Mouse (Mus musculus): ENCODE measurements around the gene Chsy1. TPM values are rescaled to one million over a fixed set of nuclear protein-coding genes. Genes with fewer than 3 reads are reported as not detected.

The Chsy1 gene
- polyA plus RNA-seq, 1 experiment = 10.4 TPM

DNA sequence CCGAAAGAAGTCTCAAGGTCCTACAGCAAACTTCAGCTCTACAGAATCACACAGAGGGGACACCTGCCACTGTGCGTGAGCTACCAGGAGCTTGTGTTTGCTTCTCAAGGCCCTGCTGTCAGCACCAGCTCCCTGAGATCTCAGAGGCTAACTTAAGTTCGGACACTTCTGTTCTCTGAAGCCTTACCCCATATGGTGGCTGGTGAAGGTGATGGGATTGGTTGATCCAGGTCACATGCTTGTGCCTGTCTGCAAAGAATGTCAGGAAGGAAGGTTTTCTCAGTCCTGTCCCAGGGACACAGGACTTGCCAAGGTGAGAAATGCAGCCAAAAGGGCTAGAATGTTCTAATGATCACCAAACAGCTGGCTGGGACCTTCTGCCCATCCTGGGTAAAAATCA lies 91.1 kb downstream of the Chsy1 start:
- no peak for DNase-seq (ENCODE audit: extremely low spot score in 1 of 2, low spot score in 1 of 2)

- DNase-seq (ENCODE audit: extremely low spot score in 1 of 2, low spot score in 1 of 2) = no peak
Measured at GRCm38 (mm10) chr7:66200791-66201450, 91.6 kb downstream of the Chsy1 start.

DNA sequence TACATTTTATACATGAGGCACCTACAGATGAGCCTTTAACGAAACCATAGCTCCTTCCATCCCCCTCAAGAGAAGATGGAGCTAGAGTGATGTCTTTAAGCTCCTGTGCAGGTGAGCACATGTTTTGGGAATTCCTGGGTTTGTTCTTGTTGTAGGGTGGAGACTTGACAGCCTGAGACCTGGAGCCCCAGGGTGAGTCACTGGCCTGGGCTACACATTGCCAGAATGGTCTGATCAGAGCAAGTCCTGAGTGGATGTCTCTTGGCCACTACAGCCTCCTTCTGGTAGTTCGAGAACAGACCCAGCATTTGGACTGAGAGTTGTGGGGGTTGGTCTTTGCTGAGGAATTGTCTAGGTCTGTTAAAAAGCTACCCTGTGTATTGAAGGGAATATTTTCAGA lies 92.3 kb downstream of the Chsy1 start:
- DNase-seq (ENCODE audit: extremely low spot score in 1 of 2, low spot score in 1 of 2) = no peak

GRCm38 (mm10) chr7:66209920-66210319 lies 100.6 kb downstream of the Chsy1 start:
- no peak for DNase-seq (ENCODE audit: extremely low spot score in 1 of 2, low spot score in 1 of 2)

DNA sequence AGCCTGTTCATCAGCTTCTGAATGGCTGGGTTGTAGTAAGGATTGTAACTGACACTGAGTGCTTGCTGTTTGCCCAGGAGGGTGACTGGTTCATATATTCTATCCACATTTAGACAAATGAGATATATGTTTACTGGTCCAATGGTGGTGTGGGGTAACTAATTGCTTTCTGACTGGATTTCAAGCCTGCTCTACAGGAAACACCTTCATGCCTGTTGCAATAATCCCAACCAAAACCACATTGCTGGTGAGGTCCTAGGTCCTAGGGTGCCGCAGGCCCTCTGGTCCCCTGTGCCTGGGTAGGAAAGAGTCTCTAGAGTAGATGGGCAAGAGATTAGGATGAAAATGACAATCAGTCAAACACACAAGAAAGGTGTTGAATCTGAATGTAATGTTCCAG lies 103.6 kb downstream of the Chsy1 start:
- DNase-seq (ENCODE audit: extremely low spot score in 1 of 2, low spot score in 1 of 2) = no peak

- DNase-seq (ENCODE audit: extremely low spot score in 1 of 2, low spot score in 1 of 2) = no peak
Measured at GRCm38 (mm10) chr7:66214477-66214876, 105.2 kb downstream of the Chsy1 start.

DNA sequence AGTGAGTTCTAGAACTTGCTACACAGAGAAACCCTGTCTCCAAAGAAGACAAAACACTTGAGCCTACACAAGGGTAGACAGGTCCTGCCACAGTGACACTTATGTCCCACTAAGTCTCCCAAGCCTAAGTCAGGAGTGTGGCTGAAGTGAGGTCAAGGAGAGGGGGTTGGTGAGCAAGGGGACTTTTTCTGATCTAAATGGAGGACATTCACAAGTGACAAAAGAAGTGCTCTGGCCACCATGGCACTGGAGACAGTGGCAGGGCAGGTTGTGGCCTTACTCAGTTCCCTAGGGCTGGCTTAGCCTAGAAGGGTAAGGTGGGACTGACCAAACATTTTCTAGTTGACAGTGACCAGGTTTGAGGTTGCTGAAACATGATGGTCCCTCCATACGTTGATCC lies 106.6 kb downstream of the Chsy1 start:
- DNase-seq (ENCODE audit: extremely low spot score in 1 of 2, low spot score in 1 of 2) = no peak

GRCm38 (mm10) chr7:66217011-66217410 lies 107.7 kb downstream of the Chsy1 start:
- no peak for DNase-seq (ENCODE audit: extremely low spot score in 1 of 2, low spot score in 1 of 2)

DNA sequence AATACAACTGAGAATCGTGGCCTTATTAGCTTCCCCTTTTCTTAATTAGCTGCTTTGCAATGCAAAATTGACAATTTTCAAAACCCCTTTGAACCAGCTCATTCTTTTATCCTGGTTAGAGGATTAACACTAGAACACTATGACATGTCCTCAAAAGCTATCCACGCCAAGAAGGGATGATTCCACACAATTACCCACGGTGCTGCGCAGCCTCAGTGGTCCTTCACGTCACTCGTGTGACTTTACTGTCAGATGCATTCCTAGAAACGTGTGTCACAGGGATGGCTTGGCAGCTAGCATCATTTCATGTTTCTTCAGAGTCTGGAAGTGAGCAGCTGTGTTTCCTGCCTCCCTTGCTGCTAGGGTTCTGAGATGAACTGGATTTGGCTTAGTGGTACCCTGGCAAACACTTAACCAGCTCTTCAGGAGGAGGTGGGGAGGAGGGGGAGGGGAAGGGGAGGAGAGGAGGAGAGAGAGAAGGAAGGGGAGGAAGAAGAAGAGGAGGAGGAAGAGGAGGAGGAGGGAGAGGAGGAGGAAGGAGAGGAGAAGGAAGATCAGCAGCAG lies 108.3 kb downstream of the Chsy1 start:
- no peak for DNase-seq (ENCODE audit: extremely low spot score in 1 of 2, low spot score in 1 of 2)

DNA sequence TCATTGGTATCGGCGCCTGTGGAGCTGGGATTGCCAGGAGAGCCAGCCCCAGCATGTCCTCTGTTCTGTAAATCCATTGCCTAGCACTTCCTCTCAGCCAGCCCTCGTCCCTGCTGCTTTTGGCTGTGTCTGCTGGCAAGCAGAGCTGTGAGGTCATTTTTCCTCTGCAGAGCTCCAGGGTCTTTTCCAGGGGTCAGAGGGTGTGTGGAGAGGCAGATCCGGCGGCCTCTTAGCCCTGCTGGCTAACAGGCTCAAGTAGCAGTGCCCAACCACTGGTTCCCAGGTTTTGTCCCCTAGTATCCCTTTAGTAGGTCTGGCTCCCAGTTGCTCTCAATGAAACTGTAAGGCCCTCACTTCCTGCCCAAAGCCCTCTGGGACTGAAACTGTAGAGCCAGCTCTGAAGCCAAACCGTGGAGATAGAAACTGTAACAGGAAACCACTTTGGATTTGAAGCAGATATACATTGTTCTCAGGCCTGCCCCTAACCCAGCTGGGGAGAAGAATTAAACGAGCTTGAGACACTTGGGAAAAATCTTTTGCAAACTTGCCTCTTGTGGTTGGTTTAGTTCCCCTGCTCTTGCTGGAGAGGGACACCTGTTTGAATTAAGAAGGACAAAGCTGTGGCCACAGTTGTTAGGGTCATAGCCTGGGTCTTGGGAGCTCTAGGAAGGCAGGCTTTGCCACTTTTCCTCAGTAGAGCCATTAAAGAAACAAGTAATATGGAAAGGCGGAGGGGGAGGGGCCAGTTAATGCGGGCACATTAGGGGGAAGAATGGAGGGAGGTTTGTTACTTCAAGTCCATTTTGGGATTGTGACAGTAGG lies 109.1 kb downstream of the Chsy1 start:
- no peak for DNase-seq (ENCODE audit: extremely low spot score in 1 of 2, low spot score in 1 of 2)

DNA sequence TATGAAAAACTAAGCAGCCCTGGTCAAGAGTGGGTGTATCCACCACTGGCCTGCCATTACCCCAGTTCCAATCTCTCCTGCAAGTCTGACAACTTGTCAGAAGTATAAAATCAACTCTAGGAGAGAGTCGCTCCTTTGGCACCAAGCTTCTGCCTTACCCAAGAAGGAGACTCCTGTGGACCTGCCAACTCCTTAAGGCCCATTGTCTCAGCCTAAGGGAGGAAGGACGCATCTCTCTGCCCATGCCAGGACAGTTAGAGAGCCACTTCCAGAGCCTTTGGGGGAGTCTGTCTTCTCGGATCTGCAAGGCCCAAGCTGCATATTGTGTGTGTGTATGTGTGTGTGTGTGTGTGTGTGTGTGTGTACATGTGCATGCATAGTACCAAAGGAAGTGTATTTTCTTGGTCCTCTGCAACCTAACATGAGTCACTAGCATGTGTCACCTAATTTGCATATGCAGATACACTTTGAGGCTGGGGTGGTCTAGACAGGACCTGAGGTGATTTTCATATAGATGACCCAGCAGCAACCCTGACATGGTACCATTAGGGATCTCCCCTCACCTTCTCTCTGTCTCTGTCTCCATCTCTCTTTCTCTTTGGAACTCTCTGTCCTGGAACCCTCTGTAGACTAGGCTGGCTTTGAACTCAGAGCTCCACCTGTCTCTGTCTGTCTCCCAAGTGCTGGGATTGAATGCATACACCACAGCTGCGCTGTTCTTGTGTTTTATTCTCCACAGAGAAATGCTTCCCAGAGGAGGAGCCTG lies 109.9 kb downstream of the Chsy1 start:
- DNase-seq (ENCODE audit: extremely low spot score in 1 of 2, low spot score in 1 of 2) = no peak

GRCm38 (mm10) chr7:66219794-66220227 lies 110.5 kb downstream of the Chsy1 start:
- DNase-seq (ENCODE audit: extremely low spot score in 1 of 2, low spot score in 1 of 2) = no peak

DNA sequence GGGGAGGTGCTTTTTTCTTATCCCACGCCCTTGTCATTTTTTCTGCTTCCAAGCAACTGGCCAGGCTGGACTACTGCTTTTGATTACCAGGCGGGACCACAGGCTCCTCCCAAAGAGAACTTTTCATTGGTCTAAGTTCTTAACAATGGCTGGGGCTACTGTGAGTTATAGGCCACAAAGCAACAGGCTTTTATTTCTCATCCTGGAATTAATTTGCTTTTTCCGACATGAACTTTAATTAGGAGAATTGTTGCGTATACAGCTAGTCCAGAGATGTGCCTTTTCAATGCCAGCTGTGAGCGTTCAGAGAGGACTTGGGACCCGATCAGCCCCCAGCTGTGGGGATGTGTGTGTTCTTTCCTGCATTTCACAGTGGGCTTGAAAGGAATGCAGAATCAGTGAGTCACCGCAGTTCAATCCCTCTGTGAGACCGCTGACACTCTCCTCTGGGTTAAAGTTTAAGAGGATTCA lies 113.3 kb downstream of the Chsy1 start:
- DNase-seq (ENCODE audit: extremely low spot score in 1 of 2, low spot score in 1 of 2) = no peak

Other genes with a start within 250 kb of the Chsy1 start
- 13.7 and 16.8 TPM in 2 replicates for gene Pcsk6, start 247.8 kb upstream of the Chsy1 start, polyA plus RNA-seq (2012; rRNA removed)
- not detected in 2 replicates for gene Gm45213, start 65.9 kb upstream of the Chsy1 start, polyA plus RNA-seq (2012; rRNA removed)
- 37.2 and 40.7 TPM in 2 replicates for gene Snrpa1, start 50.5 kb upstream of the Chsy1 start, polyA plus RNA-seq (2012; rRNA removed)
- gene Selenos, start 29.9 kb upstream of the Chsy1 start, polyA plus RNA-seq (2012; rRNA removed) = 81.5 and 83.9 TPM in 2 replicates